Mouse (Mus musculus): ENCODE results near the gene Pigk. TPM values are rescaled to one million over a fixed set of nuclear protein-coding genes. Genes with fewer than 3 reads are reported as not detected.
A peak's percentile ranks its signal among the peaks of the same experiment; 100 is the strongest.

Pigk gene
- polyA plus RNA-seq, 1 experiment from 2014 or later, result 47.2 TPM

DNA sequence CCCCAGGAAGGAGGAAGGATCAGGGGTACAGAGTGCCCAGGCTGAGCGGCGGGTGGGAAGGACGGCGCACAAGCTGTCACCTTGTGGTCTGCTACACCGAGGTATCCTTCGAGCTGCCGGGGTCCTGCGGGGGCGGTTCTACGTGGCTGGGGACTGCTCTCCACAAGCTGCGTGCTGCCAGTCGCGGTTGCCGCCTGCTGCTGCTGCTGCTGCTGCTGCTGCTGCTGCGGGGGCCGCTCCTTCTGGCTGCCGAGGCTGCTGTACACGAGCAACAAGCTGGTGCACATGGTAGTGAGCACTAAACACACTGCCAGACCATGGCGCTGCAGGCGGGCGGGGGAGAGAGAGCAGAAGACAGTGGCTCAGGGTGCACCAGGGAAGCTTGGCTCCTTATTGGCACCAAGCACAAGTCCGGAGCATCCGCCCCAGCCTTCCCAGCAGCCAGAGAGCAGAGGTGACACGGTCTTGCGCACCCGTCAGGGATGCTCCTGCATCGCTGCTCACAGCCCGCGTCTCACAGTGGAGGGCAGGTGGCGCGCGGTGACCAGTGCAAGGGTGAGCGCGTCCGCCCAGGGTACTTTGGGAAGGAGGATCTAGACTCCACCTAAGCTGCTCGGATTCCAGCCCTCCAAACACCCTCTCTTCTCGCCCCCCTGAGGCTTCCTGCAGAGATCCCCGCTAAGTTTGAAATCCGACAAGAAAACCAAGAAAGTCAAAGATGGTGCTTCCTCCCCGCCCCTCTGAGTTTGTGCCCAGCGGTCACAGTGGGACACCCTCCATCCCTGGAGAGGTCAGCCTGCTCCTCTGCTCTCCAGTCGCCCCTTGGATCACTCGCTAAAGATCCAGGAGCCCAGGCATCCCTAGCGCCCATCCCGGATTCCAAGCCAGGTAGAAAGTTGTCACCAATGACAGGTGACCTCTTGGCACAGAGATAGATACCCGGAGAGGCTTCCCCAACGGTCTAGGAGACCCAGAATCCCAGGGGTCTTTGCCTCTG is 267.4 kb downstream of the Pigk start:
- Histone ChIP-seq H3K4me1 (peaks cover 38% of the 10 kb centered on the region), H3K9ac (replicated peaks) (peak overlapping the region; percentile 52), H3K27ac (replicated peaks) (peak overlapping the region; percentile 72), H3K4me3 (replicated peaks) (peak overlapping the region; percentile 60), H3K9me3 (replicated peaks) (no peaks in the 10 kb centered on the region), H3K4me2 (peak overlapping the region; percentile 87), H3K27me3 (replicated peaks) (0 out of 2 replicates have a peak, but pooled peaks cover 8% of the 10 kb centered on the region), H3K36me3 (no peaks in the 10 kb centered on the region)
- WGBS, result under 1% methylated on average over 47 of the region's 47 CpGs
- peak; percentile 73 for ATAC-seq (ENCODE audit: low FRiP score)

GRCm38 (mm10) chr3:152981988-152982387 is 268.1 kb downstream of the Pigk start, which contains the start of gene St6galnac5:
St6galnac5 (minus strand) TSS chr3:152982246.
- H3K4me3 ChIP-seq (replicated peaks), result peak within 1 kb of the TSS; percentile 60
- ATAC-seq (ENCODE audit: low FRiP score), result peak; percentile 59; the same call in 1 of the 2 replicates
- WGBS, result 0% methylated on average over 17 of the region's 17 CpGs

GRCm38 (mm10) chr3:152990787-152991186 is 276.9 kb downstream of the Pigk start:
- H3K27ac ChIP-seq (replicated peaks), result no peak overlapping the region
- no peaks in the 10 kb centered on the region for H3K36me3 ChIP-seq
- ATAC-seq (ENCODE audit: low FRiP score), result no peak
- no peaks in the 10 kb centered on the region for H3K4me1 ChIP-seq
- H3K9ac ChIP-seq (replicated peaks), result no peak overlapping the region
- 68% methylated on average over 2 of the region's 2 CpGs for WGBS
- H3K9me3 ChIP-seq (replicated peaks), result no peaks in the 10 kb centered on the region
- no peak overlapping the region for H3K4me3 ChIP-seq (replicated peaks)
- no peaks in the 10 kb centered on the region for H3K27me3 ChIP-seq (replicated peaks)
- no peak overlapping the region for H3K4me2 ChIP-seq

More at GRCm38 (mm10) chr3:152981988-152982387, 268.1 kb downstream of the Pigk start, which contains the start of gene St6galnac5:
- Histone ChIP-seq H3K4me2 (peak within 1 kb of the TSS; percentile 87), H3K9me3 (replicated peaks) (no peaks in the 10 kb centered on the region), H3K4me1 (peaks cover 38% of the 10 kb centered on the region), H3K36me3 (no peaks in the 10 kb centered on the region), H3K27me3 (replicated peaks) (0 out of 2 replicates have a peak, but pooled peaks cover 8% of the 10 kb centered on the region), H3K9ac (replicated peaks) (peak within 1 kb of the TSS; percentile 52), H3K27ac (replicated peaks) (peak within 1 kb of the TSS; percentile 72)

DNA sequence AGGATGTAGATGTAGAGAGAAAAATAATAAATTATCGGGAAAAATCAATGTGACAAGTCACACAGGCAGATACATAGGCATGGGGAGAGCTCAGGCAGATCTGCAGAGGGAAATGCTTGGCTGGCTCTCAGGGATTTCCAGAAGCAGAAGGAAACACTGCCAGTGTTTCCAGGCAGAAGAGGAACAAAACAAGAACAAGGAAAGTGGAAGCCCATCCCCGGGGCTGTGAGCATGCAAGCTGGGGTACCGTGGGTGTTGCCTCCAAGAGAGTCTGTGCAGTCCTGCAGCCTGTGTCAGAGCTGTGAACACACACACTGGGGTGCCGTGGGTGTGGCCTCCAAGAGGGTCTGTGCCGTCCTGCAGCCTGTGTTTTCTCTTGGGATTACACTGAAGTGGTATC is 279.7 kb downstream of the Pigk start:
- no peak for ATAC-seq (ENCODE audit: low FRiP score)
- Histone ChIP-seq H3K4me2 (no peak overlapping the region), H3K36me3 (no peaks in the 10 kb centered on the region), H3K27ac (replicated peaks) (no peak overlapping the region), H3K9me3 (replicated peaks) (no peaks in the 10 kb centered on the region), H3K9ac (replicated peaks) (no peak overlapping the region), H3K27me3 (replicated peaks) (no peaks in the 10 kb centered on the region), H3K4me1 (no peaks in the 10 kb centered on the region), H3K4me3 (replicated peaks) (no peak overlapping the region)
- whole genome bisulfite sequencing, result 76% methylated on average over 5 of the region's 5 CpGs

DNA sequence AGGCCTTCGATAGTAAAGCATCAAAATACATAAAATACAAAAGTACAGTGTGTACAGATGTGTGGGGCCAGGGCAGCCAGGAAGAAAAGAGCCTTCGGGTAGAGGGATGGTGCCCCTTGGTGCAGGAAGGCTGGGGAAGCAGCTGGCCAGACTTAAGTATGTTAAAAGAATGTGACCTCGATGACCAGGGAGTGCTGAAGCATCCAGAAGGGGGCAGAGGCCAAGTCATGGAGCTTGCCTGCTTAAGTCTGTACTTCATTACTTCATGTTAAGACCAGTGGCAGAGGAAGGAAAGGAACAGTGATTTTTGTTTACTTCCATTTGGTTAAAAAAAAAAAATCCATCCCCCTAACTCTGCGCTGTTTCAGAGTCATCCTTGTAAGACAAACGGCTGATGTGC is 284.2 kb downstream of the Pigk start:
- no peak for ATAC-seq (ENCODE audit: low FRiP score)
- H3K4me2 ChIP-seq, result no peak overlapping the region
- no peak overlapping the region for H3K4me3 ChIP-seq (replicated peaks)
- no peaks in the 10 kb centered on the region for H3K9me3 ChIP-seq (replicated peaks)
- H3K4me1 ChIP-seq, result no peaks in the 10 kb centered on the region
- H3K9ac ChIP-seq (replicated peaks), result no peak overlapping the region
- H3K27ac ChIP-seq (replicated peaks), result no peak overlapping the region
- no peaks in the 10 kb centered on the region for H3K27me3 ChIP-seq (replicated peaks)
- H3K36me3 ChIP-seq, result no peaks in the 10 kb centered on the region
- WGBS, result 66% methylated on average over 5 of the region's 5 CpGs

GRCm38 (mm10) chr3:152998901-152999300 is 285.0 kb downstream of the Pigk start:
- no peak overlapping the region for H3K4me3 ChIP-seq (replicated peaks)
- no peaks in the 10 kb centered on the region for H3K36me3 ChIP-seq
- H3K9ac ChIP-seq (replicated peaks), result no peak overlapping the region
- WGBS, result 63% methylated on average over 5 of the region's 5 CpGs
- no peak overlapping the region for H3K4me2 ChIP-seq
- no peak overlapping the region for H3K27ac ChIP-seq (replicated peaks)
- ATAC-seq (ENCODE audit: low FRiP score), result no peak
- no peaks in the 10 kb centered on the region for H3K27me3 ChIP-seq (replicated peaks)
- H3K4me1 ChIP-seq, result no peaks in the 10 kb centered on the region
- no peaks in the 10 kb centered on the region for H3K9me3 ChIP-seq (replicated peaks)

- H3K4me1 ChIP-seq, result no peaks in the 10 kb centered on the region
- H3K9me3 ChIP-seq (replicated peaks), result no peaks in the 10 kb centered on the region
- H3K9ac ChIP-seq (replicated peaks), result no peak overlapping the region
- no peak overlapping the region for H3K27ac ChIP-seq (replicated peaks)
- H3K27me3 ChIP-seq (replicated peaks), result no peaks in the 10 kb centered on the region
- H3K4me2 ChIP-seq, result no peak overlapping the region
- H3K4me3 ChIP-seq (replicated peaks), result no peak overlapping the region
- WGBS, result 88% methylated on average over 6 of the region's 6 CpGs
- ATAC-seq (ENCODE audit: low FRiP score), result no peak
- no peaks in the 10 kb centered on the region for H3K36me3 ChIP-seq
Observed at GRCm38 (mm10) chr3:153006893-153007292, 293.0 kb downstream of the Pigk start.

DNA sequence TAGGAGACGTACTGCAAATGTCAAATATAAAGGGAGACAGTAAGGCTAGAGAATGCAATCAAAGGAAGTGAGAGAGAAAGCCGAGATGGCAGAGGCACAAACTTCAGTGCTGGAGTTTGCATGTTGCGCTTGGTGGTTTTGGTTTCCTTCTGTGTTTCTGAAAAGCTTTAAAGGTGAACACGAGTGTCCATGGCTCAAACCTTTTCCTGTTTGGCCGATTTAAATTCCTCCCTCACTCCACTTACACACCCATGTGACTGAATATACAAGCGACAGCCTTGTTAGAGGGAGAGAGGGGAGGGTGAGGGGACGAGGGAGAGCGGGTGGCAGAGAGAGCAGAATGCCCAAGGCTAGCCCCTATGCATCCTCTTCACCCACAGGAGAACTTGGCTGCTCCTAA is 302.5 kb downstream of the Pigk start:
- no peak for ATAC-seq (ENCODE audit: low FRiP score)
- peaks cover 4% of the 10 kb centered on the region; the same call in 1 of the 2 replicates for H3K4me1 ChIP-seq
- H3K36me3 ChIP-seq, result no peaks in the 10 kb centered on the region
- H3K4me2 ChIP-seq, result no peak overlapping the region
- WGBS, result 71% methylated on average over 8 of the region's 8 CpGs
- H3K9ac ChIP-seq (replicated peaks), result no peak overlapping the region
- H3K27ac ChIP-seq (replicated peaks), result no peak overlapping the region
- no peaks in the 10 kb centered on the region for H3K9me3 ChIP-seq (replicated peaks)
- H3K4me3 ChIP-seq (replicated peaks), result no peak overlapping the region
- no peaks in the 10 kb centered on the region for H3K27me3 ChIP-seq (replicated peaks)

- H3K9me3 ChIP-seq (replicated peaks), result no peaks in the 10 kb centered on the region
- peaks cover 4% of the 10 kb centered on the region; the same call in 1 of the 2 replicates for H3K4me1 ChIP-seq
- no peaks in the 10 kb centered on the region for H3K27me3 ChIP-seq (replicated peaks)
- H3K4me2 ChIP-seq, result no peak overlapping the region
- no peak overlapping the region for H3K4me3 ChIP-seq (replicated peaks)
- H3K36me3 ChIP-seq, result no peaks in the 10 kb centered on the region
- no peak for ATAC-seq (ENCODE audit: low FRiP score)
- WGBS, result 49% methylated on average over 10 of the region's 10 CpGs
- no peak overlapping the region for H3K27ac ChIP-seq (replicated peaks)
- no peak overlapping the region for H3K9ac ChIP-seq (replicated peaks)
Observed at GRCm38 (mm10) chr3:153018051-153018450, 304.2 kb downstream of the Pigk start.

DNA sequence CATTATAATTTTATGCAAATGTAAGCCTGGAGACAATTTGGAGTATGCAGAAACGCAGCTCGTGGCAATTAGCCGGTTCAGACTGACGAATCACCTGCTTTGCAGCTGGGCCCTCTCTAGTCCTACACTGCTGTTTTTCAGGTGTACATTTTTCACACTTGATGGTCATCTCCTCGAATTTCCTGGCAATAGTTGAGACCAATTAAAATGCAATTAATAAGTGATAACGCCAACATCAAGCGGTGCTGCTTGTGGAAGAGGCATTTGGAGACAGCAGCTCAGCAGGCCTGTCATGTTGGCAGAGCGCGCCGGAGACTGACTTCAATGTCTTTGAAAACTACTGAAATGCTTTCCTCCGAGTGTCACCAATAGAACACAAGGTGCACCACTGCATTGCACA is 310.1 kb downstream of the Pigk start:
- H3K4me2 ChIP-seq, result no peak overlapping the region
- H3K27ac ChIP-seq (replicated peaks), result no peak overlapping the region
- WGBS, result 60% methylated on average over 11 of the region's 11 CpGs
- ATAC-seq (ENCODE audit: low FRiP score), result no peak
- no peaks in the 10 kb centered on the region for H3K4me1 ChIP-seq
- H3K9ac ChIP-seq (replicated peaks), result no peak overlapping the region
- no peaks in the 10 kb centered on the region for H3K9me3 ChIP-seq (replicated peaks)
- H3K4me3 ChIP-seq (replicated peaks), result no peak overlapping the region
- H3K27me3 ChIP-seq (replicated peaks), result no peaks in the 10 kb centered on the region
- H3K36me3 ChIP-seq, result no peaks in the 10 kb centered on the region

Measured in neural tube, embryonic 15.5 days (tissue).